Mouse (Mus musculus): Measurements from ENCODE around the gene Ctdspl. TPM values are rescaled to one million over a fixed set of nuclear protein-coding genes. Genes with fewer than 3 reads are reported as not detected.

Gene Ctdspl
- 8.1 and 11.7 TPM in 2 replicates for polyA plus RNA-seq (2016; fragmentation: Nextera tagmentation; extraction: Ambion mirVana)

- peak within 1 kb of the TSS; percentile 79 for H3K27ac ChIP-seq
- WGBS = under 1% methylated on average over 32 of the region's 73 CpGs
Measured at GRCm38 (mm10) chr9:118926111-118926650, at the start of gene Ctdspl. TSS of gene Ctdspl (plus strand) at chr9:118926453.

GRCm38 (mm10) chr9:118876902-118877301 lies 49.4 kb upstream of the Ctdspl start:
- H3K9ac ChIP-seq = no peak overlapping the region
- H3K9me3 ChIP-seq (replicated peaks) = no peaks in the 10 kb centered on the region
- 89% methylated on average over 10 of the region's 10 CpGs for WGBS
- no peak overlapping the region for H3K4me3 ChIP-seq
- H3K27me3 ChIP-seq = no peaks in the 10 kb centered on the region
- no peak overlapping the region for H3K27ac ChIP-seq
- no peaks in the 10 kb centered on the region for H3K36me3 ChIP-seq
- H3K4me2 ChIP-seq (replicated peaks) = no peak overlapping the region
- ATAC-seq (ENCODE audit: low FRiP score) = no peak
- no peaks in the 10 kb centered on the region; the same call in 1 of the 2 replicates for H3K4me1 ChIP-seq

More at GRCm38 (mm10) chr9:118926111-118926650, at the start of gene Ctdspl:
- Histone ChIP-seq H3K9me3 (replicated peaks) (no peaks in the 10 kb centered on the region), H3K27me3 (peaks cover 6% of the 10 kb centered on the region; the same call in 1 of the 2 replicates), H3K4me2 (replicated peaks) (peak within 1 kb of the TSS; percentile 98), H3K9ac (peak within 1 kb of the TSS; percentile 87), H3K4me1 (peaks cover 27% of the 10 kb centered on the region), H3K36me3 (no peaks in the 10 kb centered on the region), H3K4me3 (peak within 1 kb of the TSS; percentile 84)
- ATAC-seq (ENCODE audit: low FRiP score) = peak; percentile 53

- H3K27me3 ChIP-seq = no peaks in the 10 kb centered on the region
- no peaks in the 10 kb centered on the region; the same call in 1 of the 2 replicates for H3K4me1 ChIP-seq
- H3K27ac ChIP-seq = no peak overlapping the region
- no peaks in the 10 kb centered on the region for H3K36me3 ChIP-seq
- WGBS = 80% methylated on average over 7 of the region's 7 CpGs
- no peak overlapping the region for H3K9ac ChIP-seq
- no peak overlapping the region for H3K4me2 ChIP-seq (replicated peaks)
- H3K9me3 ChIP-seq (replicated peaks) = no peaks in the 10 kb centered on the region
- no peak for ATAC-seq (ENCODE audit: low FRiP score)
- H3K4me3 ChIP-seq = no peak overlapping the region
Measured at GRCm38 (mm10) chr9:118877365-118878008, 48.8 kb upstream of the Ctdspl start.

- Histone ChIP-seq H3K4me1 (no peaks in the 10 kb centered on the region; the same call in 1 of the 2 replicates), H3K4me2 (replicated peaks) (no peak overlapping the region), H3K27ac (no peak overlapping the region), H3K4me3 (no peak overlapping the region), H3K9me3 (replicated peaks) (no peaks in the 10 kb centered on the region), H3K36me3 (no peaks in the 10 kb centered on the region), H3K9ac (no peak overlapping the region), H3K27me3 (no peaks in the 10 kb centered on the region)
- 87% methylated on average over 11 of the region's 11 CpGs for WGBS
- ATAC-seq (ENCODE audit: low FRiP score) = no peak
Measured at GRCm38 (mm10) chr9:118878596-118878995, 47.7 kb upstream of the Ctdspl start.

- H3K36me3 ChIP-seq = no peaks in the 10 kb centered on the region
- no peaks in the 10 kb centered on the region for H3K9me3 ChIP-seq (replicated peaks)
- no peaks in the 10 kb centered on the region for H3K27me3 ChIP-seq
- WGBS = 78% methylated on average over 7 of the region's 7 CpGs
- H3K4me3 ChIP-seq = no peak overlapping the region
- no peak overlapping the region for H3K4me2 ChIP-seq (replicated peaks)
- no peak overlapping the region for H3K9ac ChIP-seq
- no peaks in the 10 kb centered on the region for H3K4me1 ChIP-seq
- ATAC-seq (ENCODE audit: low FRiP score) = no peak
- no peak overlapping the region for H3K27ac ChIP-seq
Measured at GRCm38 (mm10) chr9:118881281-118881945, 44.8 kb upstream of the Ctdspl start.

- no peak overlapping the region for H3K27ac ChIP-seq
- no peak for ATAC-seq (ENCODE audit: low FRiP score)
- no peaks in the 10 kb centered on the region for H3K9me3 ChIP-seq (replicated peaks)
- no peaks in the 10 kb centered on the region for H3K36me3 ChIP-seq
- H3K4me1 ChIP-seq = no peaks in the 10 kb centered on the region
- H3K4me2 ChIP-seq (replicated peaks) = no peak overlapping the region
- no peaks in the 10 kb centered on the region for H3K27me3 ChIP-seq
- WGBS = 93% methylated on average over 6 of the region's 6 CpGs
- H3K9ac ChIP-seq = no peak overlapping the region
- H3K4me3 ChIP-seq = no peak overlapping the region
Measured at GRCm38 (mm10) chr9:118881946-118882284, 44.3 kb upstream of the Ctdspl start.

- Histone ChIP-seq H3K9ac (no peak overlapping the region), H3K27me3 (no peaks in the 10 kb centered on the region), H3K36me3 (no peaks in the 10 kb centered on the region), H3K27ac (no peak overlapping the region), H3K4me1 (no peaks in the 10 kb centered on the region), H3K4me3 (no peak overlapping the region), H3K4me2 (replicated peaks) (no peak overlapping the region), H3K9me3 (replicated peaks) (no peaks in the 10 kb centered on the region)
- WGBS = 92% methylated on average over 7 of the region's 7 CpGs
- no peak for ATAC-seq (ENCODE audit: low FRiP score)
Measured at GRCm38 (mm10) chr9:118883150-118883549, 43.1 kb upstream of the Ctdspl start.

GRCm38 (mm10) chr9:118885785-118886184 lies 40.5 kb upstream of the Ctdspl start:
- 83% methylated on average over 6 of the region's 6 CpGs for WGBS
- H3K4me2 ChIP-seq (replicated peaks) = no peak overlapping the region
- no peaks in the 10 kb centered on the region for H3K36me3 ChIP-seq
- peaks cover 6% of the 10 kb centered on the region for H3K4me1 ChIP-seq
- no peaks in the 10 kb centered on the region for H3K9me3 ChIP-seq (replicated peaks)
- no peak overlapping the region for H3K9ac ChIP-seq
- no peak overlapping the region for H3K27ac ChIP-seq
- no peak for ATAC-seq (ENCODE audit: low FRiP score)
- H3K27me3 ChIP-seq = no peaks in the 10 kb centered on the region
- no peak overlapping the region for H3K4me3 ChIP-seq

- no peak overlapping the region for H3K4me2 ChIP-seq (replicated peaks)
- peaks cover 17% of the 10 kb centered on the region for H3K4me1 ChIP-seq
- WGBS = 86% methylated on average over 7 of the region's 7 CpGs
- H3K36me3 ChIP-seq = no peaks in the 10 kb centered on the region
- no peak overlapping the region for H3K9ac ChIP-seq
- H3K4me3 ChIP-seq = no peak overlapping the region
- ATAC-seq (ENCODE audit: low FRiP score) = no peak
- H3K27ac ChIP-seq = no peak overlapping the region
- H3K9me3 ChIP-seq (replicated peaks) = no peaks in the 10 kb centered on the region
- no peaks in the 10 kb centered on the region for H3K27me3 ChIP-seq
Measured at GRCm38 (mm10) chr9:118887201-118887600, 39.1 kb upstream of the Ctdspl start.

- WGBS = 90% methylated on average over 8 of the region's 8 CpGs
- no peaks in the 10 kb centered on the region for H3K27me3 ChIP-seq
- H3K9me3 ChIP-seq (replicated peaks) = no peaks in the 10 kb centered on the region
- H3K4me2 ChIP-seq (replicated peaks) = no peak overlapping the region
- no peak overlapping the region for H3K27ac ChIP-seq
- H3K4me3 ChIP-seq = no peak overlapping the region
- no peaks in the 10 kb centered on the region for H3K36me3 ChIP-seq
- peaks cover 17% of the 10 kb centered on the region for H3K4me1 ChIP-seq
- no peak for ATAC-seq (ENCODE audit: low FRiP score)
- H3K9ac ChIP-seq = no peak overlapping the region
Measured at GRCm38 (mm10) chr9:118887734-118888133, 38.5 kb upstream of the Ctdspl start.

GRCm38 (mm10) chr9:118890149-118890548 lies 36.1 kb upstream of the Ctdspl start:
- Histone ChIP-seq H3K9me3 (replicated peaks) (no peaks in the 10 kb centered on the region), H3K36me3 (no peaks in the 10 kb centered on the region), H3K4me3 (no peak overlapping the region), H3K27me3 (no peaks in the 10 kb centered on the region), H3K4me2 (replicated peaks) (no peak overlapping the region), H3K4me1 (peaks cover 17% of the 10 kb centered on the region), H3K9ac (no peak overlapping the region), H3K27ac (peak overlapping the region; percentile 40; the same call in 1 of the 2 replicates)
- ATAC-seq (ENCODE audit: low FRiP score) = no peak
- WGBS = 80% methylated on average over 4 of the region's 4 CpGs

- no peak overlapping the region for H3K27ac ChIP-seq
- H3K4me1 ChIP-seq = peaks cover 17% of the 10 kb centered on the region
- 60% methylated on average over 2 of the region's 2 CpGs for WGBS
- no peak overlapping the region for H3K4me3 ChIP-seq
- H3K27me3 ChIP-seq = no peaks in the 10 kb centered on the region
- H3K4me2 ChIP-seq (replicated peaks) = no peak overlapping the region
- H3K36me3 ChIP-seq = no peaks in the 10 kb centered on the region
- H3K9ac ChIP-seq = no peak overlapping the region
- H3K9me3 ChIP-seq (replicated peaks) = no peaks in the 10 kb centered on the region
- no peak for ATAC-seq (ENCODE audit: low FRiP score)
Measured at GRCm38 (mm10) chr9:118890645-118891044, 35.6 kb upstream of the Ctdspl start.

Measured in hindbrain, embryonic 12.5 days (tissue).